Mouse (Mus musculus): ENCODE measurements around the gene Ptpn13. TPM values are rescaled to one million over a fixed set of nuclear protein-coding genes. Genes with fewer than 3 reads are reported as not detected.

Gene Ptpn13
- 1.3 and 1.4 TPM in 2 replicates for polyA plus RNA-seq (2015; fragmentation: Nextera tagmentation; extraction: Ambion mirVana)

GRCm38 (mm10) chr5:103424678-103425319 is at the start of gene Ptpn13:
Gene Ptpn13 (plus strand): TSS chr5:103425192.

DNA sequence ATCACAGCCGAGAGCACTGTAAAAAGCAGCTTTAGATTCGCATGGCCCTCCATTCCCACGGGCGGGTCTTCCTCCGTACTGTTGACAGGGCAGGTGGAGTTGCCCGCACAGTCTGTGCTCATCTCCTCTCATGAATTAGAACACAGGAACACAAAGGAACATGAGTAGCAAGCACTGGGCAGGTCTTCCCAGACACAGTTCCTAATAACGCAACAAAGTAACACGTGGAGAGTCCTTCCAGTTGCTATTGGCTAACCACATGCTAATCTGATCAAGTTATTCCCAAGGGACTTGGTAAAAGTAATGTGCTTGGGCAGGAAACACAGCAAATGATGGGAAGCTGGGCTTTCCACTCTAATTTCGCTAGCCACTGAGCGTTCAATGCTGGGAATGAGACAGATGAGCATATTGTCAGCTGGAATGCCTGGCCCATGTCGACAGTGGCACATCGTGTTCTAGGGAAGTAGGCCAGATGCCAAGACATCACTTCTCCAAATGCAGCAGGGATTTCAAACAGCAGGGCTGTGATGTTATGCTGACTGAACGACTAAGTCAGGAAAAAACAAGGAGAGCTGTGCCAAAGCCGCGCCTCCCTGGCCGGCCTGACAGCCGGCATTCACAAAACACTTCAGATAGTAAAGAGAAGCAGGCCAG is 204.2 kb downstream of the Ptpn13 start, which contains the start of gene Slc10a6:
Gene Slc10a6, minus strand, starts transcription at position 293 of the 654 bp plus-strand sequence.

Other genes with a start within 250 kb of the Ptpn13 start
- gene Mapk10, start 213.9 kb upstream of the Ptpn13 start, polyA plus RNA-seq (2015; fragmentation: Nextera tagmentation; extraction: Ambion mirVana): 0.10 and 0.56 TPM in 2 replicates
- 1.1 and 2.2 TPM in 2 replicates for gene Slc10a6, start 204.2 kb downstream of the Ptpn13 start, polyA plus RNA-seq (2015; fragmentation: Nextera tagmentation; extraction: Ambion mirVana)
- gene 1700016H13Rik, start 230.8 kb downstream of the Ptpn13 start, polyA plus RNA-seq (2015; fragmentation: Nextera tagmentation; extraction: Ambion mirVana): 0.12 TPM in 1 of 2 replicates, not detected in the other